Mouse (Mus musculus): ENCODE results near the gene Syk.

DNA sequence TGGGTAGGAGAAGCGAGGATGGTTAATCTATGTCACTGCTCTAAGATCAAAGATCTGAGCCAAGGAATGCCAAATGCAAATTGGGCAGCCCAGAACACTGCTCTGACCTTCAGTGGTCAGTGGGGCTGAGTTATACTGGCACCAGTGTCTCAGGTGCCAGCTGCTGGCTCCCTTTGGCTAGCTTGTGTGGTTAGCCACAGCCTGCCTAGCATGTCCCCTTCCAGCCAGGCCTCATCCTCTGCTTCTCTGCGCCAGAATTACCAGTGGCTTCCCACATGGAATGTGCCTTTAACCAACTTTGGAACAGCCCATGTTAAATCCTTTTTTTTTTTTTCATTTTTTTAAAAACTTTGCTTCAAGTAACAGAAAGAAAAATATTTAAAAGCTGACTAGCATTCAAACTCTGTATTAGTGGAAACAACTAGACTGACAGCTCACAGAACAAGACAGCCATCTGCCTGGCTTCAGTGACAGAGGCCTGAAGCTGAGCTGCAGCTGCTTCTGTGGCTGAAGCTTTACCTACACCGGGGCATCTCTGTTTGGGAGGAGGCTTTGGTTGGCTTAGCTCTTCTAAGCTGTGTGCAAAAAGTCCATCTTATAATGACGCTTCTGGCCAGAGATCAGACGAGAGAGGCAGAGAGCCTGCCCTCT is 41.5 kb upstream of the Syk start:
- TF ChIP-seq ZNF384 (IDR thresholded peaks at IDR 0.05; ENCODE audit: low read depth, low read length) (no peak), ZC3H11A (IDR thresholded peaks at IDR 0.05; ENCODE audit: borderline replicate concordance, low read depth, low read length) (no peak), CHD2 (IDR thresholded peaks at IDR 0.05; ENCODE audit: low read depth, low read length) (no peak)
